Mouse (Mus musculus) MEL (cell line): ENCODE data around the gene Smoc1. TPM values are rescaled to one million over a fixed set of nuclear protein-coding genes. Genes with fewer than 3 reads are reported as not detected.

Experiments used
- DNase-seq: peaks from one replicate; pipeline ENCODE4 v3.0.0; 2011; ENCODE audit warnings: low read depth, low spot score
- H3K27ac ChIP-seq: 2 replicates; pipeline ENCODE4 v1.5.1; 2012; ENCODE audit warnings: low read depth, mild to moderate bottlenecking, control low read depth, low read length, moderate library complexity; ENCODE audit not compliant: control insufficient read depth
- H3K27me3 ChIP-seq, 2 experiments: fragments of 150-350 bp in 1 of 2; sonication (generic) in 1 of 2; 2 replicates each; pipeline ENCODE4 v1.6.1; 2012; ENCODE audit warnings: low read length in 2 of 2, mild to moderate bottlenecking in 2 of 2, improper control_type of control experiment in 1 of 2, moderate library complexity in 1 of 2; ENCODE audit not compliant: insufficient read depth in 2 of 2, control insufficient read depth in 1 of 2
- H3K36me3 ChIP-seq, 2 experiments: 2 replicates each; pipeline ENCODE4 v1.6.1; 2012 to 2014; ENCODE audit warnings: low read length in 2 of 2, improper control_type of control experiment in 1 of 2, inconsistent platforms in 1 of 2, mild to moderate bottlenecking in 1 of 2; ENCODE audit not compliant: insufficient read depth in 2 of 2, control insufficient read depth in 1 of 2
- H3K4me1 ChIP-seq, 2 experiments: fragments of 150-350 bp in 1 of 2; sonication (generic) in 1 of 2; 2 replicates each; pipeline ENCODE4 v1.6.1; 2012; ENCODE audit warnings: low read length in 2 of 2, improper control_type of control experiment in 1 of 2, mild to moderate bottlenecking in 1 of 2; ENCODE audit not compliant: insufficient read depth in 2 of 2, control insufficient read depth in 1 of 2
- H3K4me3 ChIP-seq, 2 experiments: fragments of 150-350 bp in 1 of 2; sonication (generic) in 1 of 2; 2 replicates each; pipeline ENCODE4 v1.5.1; 2012; ENCODE audit warnings: low read depth in 2 of 2, low read length in 2 of 2, mild to moderate bottlenecking in 2 of 2, moderate library complexity in 2 of 2, control low read depth in 1 of 2, improper control_type of control experiment in 1 of 2; ENCODE audit not compliant: control insufficient read depth in 1 of 2, insufficient read depth in 1 of 2
- H3K79me2 ChIP-seq: 2 replicates; pipeline ENCODE4 v1.6.1; 2012; ENCODE audit warnings: mild to moderate bottlenecking, low read length, moderate library complexity; ENCODE audit not compliant: control insufficient read depth, poor library complexity, insufficient read depth
- H3K9ac ChIP-seq: 2 replicates; pipeline ENCODE4 v1.6.1; 2012; ENCODE audit warnings: low read depth, mild to moderate bottlenecking, control low read depth, low read length, moderate library complexity; ENCODE audit not compliant: control insufficient read depth, poor library complexity, severe bottlenecking
- H3K9me3 ChIP-seq: fragments of 150-350 bp; sonication (generic); replicated peaks from 2 replicates; pipeline ENCODE4 v1.6.1; 2012; ENCODE audit warnings: mild to moderate bottlenecking, low read length, improper control_type of control experiment, moderate library complexity; ENCODE audit not compliant: insufficient read depth
- CHD1 ChIP-seq: IDR thresholded peaks from 2 replicates; pipeline ENCODE4 v1.6.1; 2012; ENCODE audit warnings: low read depth, mild to moderate bottlenecking, inconsistent platforms, low read length, improper control_type of control experiment
- CTCF ChIP-seq, 3 experiments: IDR thresholded peaks in 2 of 3; conservative IDR thresholded peaks in 1 of 3; 2 replicates each; pipeline ENCODE4 v1.5.1; 2011 to 2012; ENCODE audit warnings: low read length in 3 of 3, low read depth in 2 of 3, mild to moderate bottlenecking in 2 of 3, improper control_type of control experiment in 1 of 3, inconsistent platforms in 1 of 3, mixed read lengths in 1 of 3, moderate library complexity in 1 of 3; ENCODE audit not compliant: control insufficient read depth in 1 of 3, insufficient read depth in 1 of 3, poor library complexity in 1 of 3, severe bottlenecking in 1 of 3
- E2F4 ChIP-seq: IDR thresholded peaks from 2 replicates; pipeline ENCODE4 v1.6.1; 2011; ENCODE audit warnings: low read depth, low read length, improper control_type of control experiment, borderline replicate concordance
- EP300 ChIP-seq, 2 experiments: IDR thresholded peaks; 2 replicates each; pipeline ENCODE4 v1.6.1; 2011; ENCODE audit warnings: improper control_type of control experiment in 2 of 2, low read length in 2 of 2, low read depth in 1 of 2, mild to moderate bottlenecking in 1 of 2
- GABPA ChIP-seq: IDR thresholded peaks from 2 replicates; pipeline ENCODE4 v1.6.1; 2012; ENCODE audit warnings: low read depth, mild to moderate bottlenecking, inconsistent platforms, low read length, improper control_type of control experiment, moderate library complexity
- GATA1 ChIP-seq: IDR thresholded peaks from 2 replicates; pipeline ENCODE4 v1.6.1; 2011; ENCODE audit warnings: low read depth, low read length, improper control_type of control experiment
- HCFC1 ChIP-seq: IDR thresholded peaks from 2 replicates; pipeline ENCODE4 v1.6.1; 2012; ENCODE audit warnings: low read depth, mild to moderate bottlenecking, inconsistent platforms, low read length, improper control_type of control experiment, moderate library complexity
- JUND ChIP-seq: IDR thresholded peaks from 2 replicates; pipeline ENCODE4 v1.6.1; 2011; ENCODE audit warnings: low read depth, mild to moderate bottlenecking, improper control_type of control experiment, low read length
- MAFK ChIP-seq: IDR thresholded peaks from 2 replicates; pipeline ENCODE4 v1.6.1; 2011; ENCODE audit warnings: low read depth, mild to moderate bottlenecking, low read length, improper control_type of control experiment, borderline replicate concordance
- MAZ ChIP-seq: IDR thresholded peaks from 2 replicates; pipeline ENCODE4 v1.6.1; 2012; ENCODE audit warnings: low read depth, mild to moderate bottlenecking, inconsistent platforms, low read length, improper control_type of control experiment
- MEF2A ChIP-seq: IDR thresholded peaks from 2 replicates; pipeline ENCODE4 v1.6.1; 2014; ENCODE audit warnings: low read depth, mild to moderate bottlenecking, inconsistent platforms, low read length, improper control_type of control experiment; ENCODE audit not compliant: poor library complexity, insufficient replicate concordance, severe bottlenecking; ENCODE audit errors: extremely low read depth
- MXI1 ChIP-seq: IDR thresholded peaks from 2 replicates; pipeline ENCODE4 v1.6.1; 2011; ENCODE audit warnings: mild to moderate bottlenecking, low read depth, low read length, improper control_type of control experiment
- NRF1 ChIP-seq: IDR thresholded peaks from 2 replicates; pipeline ENCODE4 v1.6.1; 2014; ENCODE audit warnings: low read depth, mild to moderate bottlenecking, inconsistent platforms, low read length, improper control_type of control experiment, moderate library complexity; ENCODE audit not compliant: poor library complexity, insufficient read depth, severe bottlenecking
- POLR2A ChIP-seq, 2 experiments: IDR thresholded peaks; 2 replicates each; pipeline ENCODE4 v1.6.1; 2011 to 2012; ENCODE audit warnings: low read length in 2 of 2, mild to moderate bottlenecking in 2 of 2, control low read depth in 1 of 2, improper control_type of control experiment in 1 of 2, low read depth in 1 of 2, moderate library complexity in 1 of 2; ENCODE audit not compliant: control insufficient read depth in 1 of 2, insufficient read depth in 1 of 2, poor library complexity in 1 of 2
- POLR2AphosphoS5 ChIP-seq: IDR thresholded peaks from 2 replicates; pipeline ENCODE4 v1.6.1; 2012; ENCODE audit warnings: low read depth, borderline replicate concordance, mild to moderate bottlenecking, inconsistent platforms, low read length, moderate library complexity, mixed read lengths
- SIN3A ChIP-seq: IDR thresholded peaks from 2 replicates; pipeline ENCODE4 v1.6.1; 2012; ENCODE audit warnings: low read length, improper control_type of control experiment, inconsistent platforms
- SMC3 ChIP-seq: IDR thresholded peaks from 2 replicates; pipeline ENCODE4 v1.6.1; 2011; ENCODE audit warnings: low read depth, low read length, improper control_type of control experiment
- TAL1 ChIP-seq: IDR thresholded peaks from 2 replicates; pipeline ENCODE4 v1.6.1; 2012; ENCODE audit warnings: mild to moderate bottlenecking, inconsistent platforms, low read length, moderate library complexity, mixed read lengths
- TBP ChIP-seq: IDR thresholded peaks from 2 replicates; pipeline ENCODE4 v1.8.0; 2011; ENCODE audit warnings: low read depth, low read length, improper control_type of control experiment
- UBTF ChIP-seq: IDR thresholded peaks from 2 replicates; pipeline ENCODE4 v1.6.1; 2012; ENCODE audit warnings: low read depth, mild to moderate bottlenecking, inconsistent platforms, low read length, improper control_type of control experiment, moderate library complexity, borderline replicate concordance; ENCODE audit not compliant: insufficient read depth
- ZKSCAN1 ChIP-seq: IDR thresholded peaks from 2 replicates; pipeline ENCODE4 v1.6.1; 2012; ENCODE audit warnings: low read depth, mild to moderate bottlenecking, inconsistent platforms, low read length, improper control_type of control experiment, moderate library complexity
- ZMIZ1 ChIP-seq: IDR thresholded peaks from 2 replicates; pipeline ENCODE4 v1.6.1; 2012; ENCODE audit warnings: low read depth, mild to moderate bottlenecking, inconsistent platforms, low read length, improper control_type of control experiment, moderate library complexity
- ZNF384 ChIP-seq: IDR thresholded peaks from 2 replicates; pipeline ENCODE4 v1.6.1; 2012; ENCODE audit warnings: low read depth, mild to moderate bottlenecking, inconsistent platforms, low read length, improper control_type of control experiment
- polyA plus RNA-seq, 2 experiments: library from polyadenylated mRNA; stranded (reverse) in 1 of 2; unstranded in 1 of 2; fragments of >175 nt in 1 of 2; fragments of >200 nt in 1 of 2; gene quantifications; 2 replicates each; pipeline versions ENCODE4 v1.2.1 to v1.2.4; 2012; ENCODE audit warnings: low replicate concordance in 2 of 2, low read depth in 1 of 2; ENCODE audit not compliant: insufficient read length in 2 of 2, insufficient read depth in 1 of 2, missing spikeins in 1 of 2
- total RNA-seq: library from RNA; depleted of rRNA; stranded (reverse); fragments of 300-350 nt; gene quantifications from 2 replicates; pipeline ENCODE4 v1.2.3, GENCODE M21; 2012

Gene Smoc1
- total and polyA plus RNA-seq, 3 experiments: 18.8 to 23.3 TPM; not detected in 1

- no peak for TF ChIP-seq CHD1
- no peak for TF ChIP-seq HCFC1
- TF ChIP-seq MAFK: no peak
- TF ChIP-seq ZKSCAN1: no peak
- TF ChIP-seq GATA1: no peak
- TF ChIP-seq JUND: no peak
- TF ChIP-seq SIN3A: no peak
- TF ChIP-seq NRF1: no peak
- no peak for TF ChIP-seq EP300 (IDR thresholded peaks at IDR 0.05; ENCODE audit: low read depth in 1 of 2, low read length in 2 of 2)
- no peak for TF ChIP-seq SMC3
- TF ChIP-seq MXI1: no peak
- TF ChIP-seq ZNF384: no peak
- no peak for TF ChIP-seq UBTF
- TF ChIP-seq ZMIZ1: no peak
- no peak for TF ChIP-seq GABPA
- TF ChIP-seq POLR2AphosphoS5: no peak
- no peak for TF ChIP-seq MEF2A
- no peak for DNase-seq
- H3K9me3 ChIP-seq: no peaks in the 10 kb centered on the region
These were observed 5.0 kb downstream of the Smoc1 start for GRCm38 (mm10) chr12:81031579-81031978.

GRCm38 (mm10) chr12:81033389-81034041 lies 6.9 kb downstream of the Smoc1 start:
- H3K79me2 ChIP-seq: no peaks in the 10 kb centered on the region; the same call in 1 of the 2 replicates
- no peak overlapping the region for H3K4me3 ChIP-seq
- H3K36me3 ChIP-seq: peaks cover 0 to 10% of the 10 kb centered on the region in 2 experiments; a peak in 1 of 4 replicates
- H3K4me1 ChIP-seq: peaks cover 0 to 8% of the 10 kb centered on the region in 2 experiments; a peak in 3 of 4 replicates
- TF ChIP-seq NRF1: no peak
- no peak for TF ChIP-seq CTCF (IDR thresholded peaks at IDR 0.05 in 2 of 3, conservative IDR thresholded peaks at IDR 0.05 in 1 of 3; ENCODE audit: control insufficient read depth in 1 of 3, insufficient read depth in 1 of 3, low read depth in 2 of 3, low read length in 3 of 3, poor library complexity in 1 of 3, severe bottlenecking in 1 of 3)
- no peak for TF ChIP-seq POLR2A (IDR thresholded peaks at IDR 0.05; ENCODE audit: control insufficient read depth in 1 of 2, insufficient read depth in 1 of 2, low read depth in 1 of 2, low read length in 2 of 2, poor library complexity in 1 of 2)
- TF ChIP-seq ZKSCAN1: no peak
- TF ChIP-seq TAL1: no peak
- TF ChIP-seq MAZ: no peak
- no peak for TF ChIP-seq TBP
- no peak for TF ChIP-seq E2F4
- no peak for TF ChIP-seq JUND
- TF ChIP-seq UBTF: no peak
- no peak for DNase-seq
- no peaks in the 10 kb centered on the region for H3K27me3 ChIP-seq
- no peaks in the 10 kb centered on the region for H3K9me3 ChIP-seq
- H3K27ac ChIP-seq: no peak overlapping the region
- no peak overlapping the region for H3K9ac ChIP-seq

More at GRCm38 (mm10) chr12:81031579-81031978, 5.0 kb downstream of the Smoc1 start:
- Histone ChIP-seq H3K79me2 (peaks cover 3% of the 10 kb centered on the region; the same call in 1 of the 2 replicates), H3K9ac (no peak overlapping the region), H3K4me1 (peaks cover 0 to 8% of the 10 kb centered on the region in 2 experiments; a peak in 3 of 4 replicates), H3K4me3 (no peak overlapping the region), H3K27me3 (no peaks in the 10 kb centered on the region), H3K36me3 (peaks cover 0 to 10% of the 10 kb centered on the region in 2 experiments; a peak in 1 of 4 replicates), H3K27ac (no peak overlapping the region)
